Mouse (Mus musculus) liver, embryonic 14.5 days (tissue): ENCODE data around the gene Ston2. TPM values are rescaled to one million over a fixed set of nuclear protein-coding genes. Genes with fewer than 3 reads are reported as not detected.

ENCODE experiments used
- ATAC-seq: fragments of 200-750 bp; cut with Nextera tagmentation; 2 replicates; pipeline ENCODE4 v1.8.0; 2017; ENCODE audit warnings: moderate number of reproducible peaks, mild to moderate bottlenecking, moderate library complexity; ENCODE audit not compliant: insufficient read depth
- DNase-seq, 3 experiments: peaks; one replicate each; pipeline ENCODE4 v3.0.0-alpha.2; 2012 to 2013; ENCODE audit warnings: low read depth in 3 of 3, low spot score in 3 of 3
- H3K27ac ChIP-seq: fragments of 300-500 bp; sonication (generic); 2 replicates; pipeline ENCODE4 v1.5.1; 2014; ENCODE audit warnings: moderate library complexity, mild to moderate bottlenecking, control low read depth, inconsistent platforms
- H3K27me3 ChIP-seq: fragments of 300-500 bp; sonication (generic); 2 replicates; pipeline ENCODE4 v1.6.1; 2014; ENCODE audit warnings: mild to moderate bottlenecking, low read length, moderate library complexity; ENCODE audit not compliant: control insufficient read depth, insufficient read depth
- H3K36me3 ChIP-seq: fragments of 300-500 bp; sonication (generic); replicated peaks from 2 replicates; pipeline ENCODE4 v1.6.1; 2014; ENCODE audit warnings: low read depth; ENCODE audit not compliant: control insufficient read depth, insufficient read depth
- H3K4me1 ChIP-seq, 2 experiments: fragments of 200-500 bp in 1 of 2; fragments of 300-500 bp in 1 of 2; sonication (generic) in 1 of 2; replicated peaks; 2 replicates each; pipeline ENCODE4 v1.6.1; 2012 to 2014; ENCODE audit warnings: antibody characterized with exemption in 1 of 2, inconsistent platforms in 1 of 2, low read length in 1 of 2; ENCODE audit not compliant: control insufficient read depth in 2 of 2, insufficient read depth in 2 of 2
- H3K4me2 ChIP-seq: fragments of 300-500 bp; sonication (generic); 2 replicates; pipeline ENCODE4 v1.6.1; 2014; ENCODE audit warnings: low read depth, mild to moderate bottlenecking, control low read depth, moderate library complexity
- H3K4me3 ChIP-seq, 2 experiments: fragments of 200-500 bp in 1 of 2; fragments of 300-500 bp in 1 of 2; sonication (generic) in 1 of 2; 2 replicates each; pipeline ENCODE4 v1.5.1; 2012 to 2014; ENCODE audit warnings: low read depth in 2 of 2, low read length in 2 of 2, mild to moderate bottlenecking in 2 of 2, control low read depth in 1 of 2, inconsistent platforms in 1 of 2, moderate library complexity in 1 of 2; ENCODE audit not compliant: insufficient read depth in 1 of 2
- H3K9ac ChIP-seq: fragments of 300-500 bp; sonication (generic); replicated peaks from 2 replicates; pipeline ENCODE4 v1.6.1; 2014; ENCODE audit warnings: mild to moderate bottlenecking, control low read depth, moderate library complexity
- H3K9me3 ChIP-seq: fragments of 300-500 bp; sonication (generic); 2 replicates; pipeline ENCODE4 v1.6.1; 2016; ENCODE audit warnings: low read length, mixed read lengths; ENCODE audit not compliant: control insufficient read depth
- CTCF ChIP-seq: IDR thresholded peaks from 2 replicates; pipeline ENCODE4 v1.5.1; 2016; ENCODE audit warnings: antibody characterized with exemption, low read depth, control low read depth
- EP300 ChIP-seq: IDR thresholded peaks from 2 replicates; pipeline ENCODE4 v1.6.1; 2016; ENCODE audit warnings: antibody characterized with exemption, low read depth
- WGBS: fragments of 180-500 bp; shearing (Covaris S2); extraction: QIAGEN DNeasy Blood & Tissue Kit; methylation state at CpG from one replicate; pipeline ENCODE4 v1.1.7; 2014; ENCODE audit not compliant: insufficient replicate concordance; 5-methylcytosine and 5-hydroxymethylcytosine counted together
- polyA plus RNA-seq, 2 experiments: library from polyadenylated mRNA; depleted of rRNA in 1 of 2; stranded (reverse) in 1 of 2; unstranded in 1 of 2; fragments of >200 nt; fragmentation: Nextera tagmentation in 1 of 2; extraction: Ambion mirVana in 1 of 2; gene quantifications; 2 replicates each; pipeline versions ENCODE4 v1.2.1 to v1.2.3; 2012 to 2014

The Ston2 gene
- polyA plus RNA-seq, 2 experiments = 15.4 to 26.6 TPM

DNA sequence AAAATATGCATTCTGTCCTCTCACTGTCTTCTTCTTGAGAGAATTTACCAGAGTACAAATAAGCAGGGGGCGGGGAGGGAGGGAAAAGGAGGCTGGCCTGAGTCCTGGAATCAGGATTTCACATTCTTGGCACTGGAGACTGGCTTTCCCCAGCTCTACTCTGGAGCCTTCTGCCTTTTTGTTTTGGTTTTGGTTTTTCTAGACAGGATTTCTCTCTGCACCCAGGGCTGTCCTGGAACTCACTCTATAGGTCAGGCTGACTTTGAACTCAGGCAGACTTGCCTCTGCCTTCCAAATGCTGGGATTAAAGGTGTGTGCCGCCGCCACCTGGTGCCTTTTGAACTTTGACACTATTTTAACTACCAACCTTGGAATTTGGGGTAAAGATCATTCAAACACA is 149.8 kb downstream of the Ston2 start:
- Histone ChIP-seq H3K4me2 (no peak overlapping the region), H3K9me3 (no peaks in the 10 kb centered on the region), H3K4me3 (no peak overlapping the region), H3K36me3 (peaks cover 4% of the 10 kb centered on the region; the same call in 1 of the 2 replicates), H3K27ac (no peak overlapping the region), H3K9ac (no peak overlapping the region), H3K27me3 (no peaks in the 10 kb centered on the region), H3K4me1 (peaks cover 0 to 6% of the 10 kb centered on the region in 2 experiments; a peak in 2 of 4 replicates)
- no peak for TF ChIP-seq CTCF
- TF ChIP-seq EP300 = no peak
- WGBS = 72% methylated on average over 3 of the region's 3 CpGs
- no peak for ATAC-seq
- no peak for DNase-seq

DNA sequence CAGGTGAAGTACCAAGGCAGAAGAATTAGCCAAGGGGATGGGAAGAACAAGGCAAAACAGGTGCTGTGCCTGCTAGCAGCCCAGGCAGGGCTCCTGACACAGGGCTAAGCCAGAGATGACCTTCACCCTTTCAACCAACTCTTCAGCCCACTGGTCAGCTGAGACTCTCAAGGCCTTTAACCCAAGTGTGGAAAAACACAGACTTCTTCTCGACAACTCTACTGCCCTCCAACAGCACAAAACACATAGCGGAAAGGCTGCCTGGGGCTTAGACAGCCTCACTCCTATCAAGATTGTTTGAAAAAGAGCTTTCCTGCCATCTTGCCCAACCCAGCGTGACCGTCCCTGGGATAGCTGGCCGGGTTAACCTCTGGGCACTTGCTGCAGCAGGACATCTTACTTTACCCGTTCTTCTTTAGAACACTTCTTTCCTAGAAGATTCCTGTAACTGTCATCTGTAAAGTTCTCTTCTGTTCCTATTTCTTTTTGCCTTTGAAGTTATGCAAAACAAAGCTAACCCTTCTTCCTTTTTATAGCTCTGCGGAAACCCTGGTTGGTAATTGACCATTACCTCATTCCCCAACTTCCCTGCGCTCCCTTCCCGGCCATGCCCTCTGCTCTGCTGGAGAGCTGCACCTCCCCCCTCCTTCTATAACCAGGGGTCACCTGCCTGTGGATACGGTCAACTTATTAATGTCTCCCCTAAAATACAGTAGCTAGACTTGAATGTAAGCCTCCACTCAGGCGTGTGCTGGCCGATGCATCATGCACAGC is 150.9 kb downstream of the Ston2 start:
- Histone ChIP-seq H3K9me3 (no peaks in the 10 kb centered on the region), H3K4me2 (no peak overlapping the region), H3K4me1 (peaks cover 0 to 6% of the 10 kb centered on the region in 2 experiments; a peak in 2 of 4 replicates), H3K9ac (no peak overlapping the region), H3K27me3 (no peaks in the 10 kb centered on the region), H3K36me3 (peaks cover 4% of the 10 kb centered on the region; the same call in 1 of the 2 replicates), H3K4me3 (no peak overlapping the region), H3K27ac (no peak overlapping the region)
- ATAC-seq (no peak), DNase-seq (no peak)
- TF ChIP-seq CTCF = no peak
- TF ChIP-seq EP300 = no peak
- WGBS = 61% methylated on average over 12 of the region's 12 CpGs

DNA sequence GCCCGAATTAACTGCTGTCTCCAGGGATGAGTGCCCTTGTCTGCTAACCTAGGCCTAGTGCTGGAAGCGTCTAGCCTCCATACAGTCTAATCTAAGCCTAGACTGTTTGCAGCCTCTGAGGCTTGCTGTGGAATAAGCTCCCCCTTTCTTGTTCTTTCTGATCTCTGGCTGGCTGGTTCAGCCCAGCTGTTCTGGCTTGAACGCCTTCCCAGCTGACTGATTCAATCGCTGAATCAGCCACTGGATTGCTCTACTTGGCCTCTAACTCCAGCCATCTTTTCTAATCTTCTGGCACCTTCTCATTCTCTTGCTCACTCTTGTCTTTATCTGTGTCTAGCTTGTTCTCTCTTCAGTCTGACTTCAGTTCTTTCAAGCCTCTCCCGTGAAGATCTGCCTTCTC is 161.7 kb downstream of the Ston2 start:
- ATAC-seq (no peak), DNase-seq (no peak)
- H3K4me1 ChIP-seq = no peaks in the 10 kb centered on the region
- no peak overlapping the region for H3K27ac ChIP-seq
- H3K9ac ChIP-seq = no peak overlapping the region
- no peaks in the 10 kb centered on the region for H3K36me3 ChIP-seq
- WGBS = 44% methylated on average over 5 of the region's 5 CpGs
- no peak overlapping the region for H3K4me2 ChIP-seq
- no peak overlapping the region for H3K4me3 ChIP-seq
- no peaks in the 10 kb centered on the region for H3K27me3 ChIP-seq
- TF ChIP-seq EP300 (no peak), CTCF (no peak)
- no peaks in the 10 kb centered on the region for H3K9me3 ChIP-seq

DNA sequence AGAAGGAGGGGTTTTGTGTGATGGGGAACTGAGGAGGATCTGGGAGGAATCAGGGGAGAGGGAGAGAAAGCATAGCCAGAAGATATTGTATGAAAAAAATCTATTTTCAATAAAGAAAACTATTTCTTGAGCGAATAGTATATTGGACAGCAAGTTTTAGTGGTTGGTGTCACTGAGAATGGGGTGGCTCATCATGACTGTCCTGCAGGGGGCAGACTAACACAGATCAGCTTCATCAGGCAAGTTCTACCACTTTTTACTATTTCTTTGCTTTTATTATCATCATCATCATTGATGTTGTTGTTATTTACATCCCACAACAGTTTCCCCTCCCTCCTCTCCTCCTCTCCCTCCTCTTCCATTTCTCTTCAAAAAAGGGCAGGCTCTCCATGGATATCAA is 163.2 kb downstream of the Ston2 start:
- TF ChIP-seq CTCF = peak; percentile 75
- no peak for TF ChIP-seq EP300
- no peak overlapping the region for H3K27ac ChIP-seq
- H3K4me1 ChIP-seq = no peaks in the 10 kb centered on the region
- no peak overlapping the region for H3K9ac ChIP-seq
- no peaks in the 10 kb centered on the region for H3K27me3 ChIP-seq
- WGBS = 52% methylated on average over 1 of the region's 1 CpGs
- DNase-seq = peak; percentile 7 to 22 (median 12)
- H3K4me2 ChIP-seq = no peak overlapping the region
- no peak overlapping the region for H3K4me3 ChIP-seq
- H3K36me3 ChIP-seq = no peaks in the 10 kb centered on the region
- ATAC-seq = no peak
- H3K9me3 ChIP-seq = no peaks in the 10 kb centered on the region

DNA sequence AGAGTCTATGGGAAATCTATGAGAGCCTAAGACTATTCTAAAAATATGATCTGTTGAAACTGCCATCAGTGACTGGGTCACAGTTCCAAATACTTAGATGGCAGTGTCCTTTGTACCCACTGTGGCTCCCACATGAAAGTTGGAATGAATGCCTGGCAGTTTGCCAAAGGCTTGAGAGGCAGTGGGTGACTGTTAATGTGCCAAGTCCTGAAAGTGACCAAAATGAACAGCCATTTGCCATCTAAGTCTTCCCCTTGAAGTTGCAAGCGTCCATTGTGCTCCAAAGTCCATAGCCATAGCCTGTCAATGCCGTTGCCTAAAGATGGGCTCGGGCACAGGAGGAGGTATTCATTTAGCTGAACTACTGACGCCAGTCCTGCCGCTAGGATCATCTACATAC is 178.8 kb downstream of the Ston2 start:
- 79% methylated on average over 5 of the region's 5 CpGs for WGBS
- Histone ChIP-seq H3K27ac (no peak overlapping the region), H3K36me3 (no peaks in the 10 kb centered on the region), H3K4me3 (no peak overlapping the region), H3K9ac (no peak overlapping the region), H3K4me1 (no peaks in the 10 kb centered on the region), H3K9me3 (no peaks in the 10 kb centered on the region), H3K27me3 (no peaks in the 10 kb centered on the region), H3K4me2 (no peak overlapping the region)
- TF ChIP-seq CTCF = no peak
- TF ChIP-seq EP300 = no peak
- ATAC-seq (no peak), DNase-seq (no peak)
